Mouse (Mus musculus) forebrain, embryonic 11.5 days (tissue): ENCODE measurements around the gene Guca1a. TPM values are rescaled to one million over a fixed set of nuclear protein-coding genes. Genes with fewer than 3 reads are reported as not detected.
A peak's percentile ranks its signal among the peaks of the same experiment; 100 is the strongest.

Experiments used
- ATAC-seq: fragments of 200-750 bp; cut with Nextera tagmentation; replicated peaks from 2 replicates; pipeline ENCODE4 v1.8.0; 2017; ENCODE audit warnings: moderate TSS enrichment; ENCODE audit not compliant: low FRiP score
- DNase-seq: peaks from one replicate; pipeline ENCODE4 v3.0.0-alpha.2; 2017; ENCODE audit warnings: low spot score
- H3K27ac ChIP-seq: fragments of 300-500 bp; sonication (generic); 2 replicates; pipeline ENCODE4 v1.5.1; 2014; ENCODE audit warnings: low read depth, low read length
- H3K27me3 ChIP-seq: fragments of 300-500 bp; sonication (generic); 2 replicates; pipeline ENCODE4 v1.6.1; 2014; ENCODE audit warnings: mild to moderate bottlenecking, low read length, mixed read lengths; ENCODE audit not compliant: control insufficient read depth, insufficient read depth
- H3K36me3 ChIP-seq: fragments of 300-500 bp; sonication (generic); 2 replicates; pipeline ENCODE4 v1.6.1; 2014; ENCODE audit warnings: mild to moderate bottlenecking, low read length, moderate library complexity, mixed read lengths; ENCODE audit not compliant: control insufficient read depth, insufficient read depth
- H3K4me1 ChIP-seq: fragments of 300-500 bp; sonication (generic); replicated peaks from 2 replicates; pipeline ENCODE4 v1.6.1; 2014; ENCODE audit warnings: low read length, mixed read lengths; ENCODE audit not compliant: control insufficient read depth, insufficient read depth
- H3K4me2 ChIP-seq: fragments of 300-500 bp; sonication (generic); 2 replicates; pipeline ENCODE4 v1.6.1; 2014; ENCODE audit warnings: low read depth, mild to moderate bottlenecking, low read length, moderate library complexity, mixed read lengths; ENCODE audit not compliant: severe bottlenecking
- H3K4me3 ChIP-seq: fragments of 300-500 bp; sonication (generic); 2 replicates; pipeline ENCODE4 v1.5.1; 2014; ENCODE audit warnings: low read depth, low read length
- H3K9ac ChIP-seq: fragments of 300-500 bp; sonication (generic); 2 replicates; pipeline ENCODE4 v1.6.1; 2014; ENCODE audit warnings: low read length
- H3K9me3 ChIP-seq: fragments of 300-500 bp; sonication (generic); 2 replicates; pipeline ENCODE4 v1.6.1; 2016; ENCODE audit warnings: low read length, mixed read lengths; ENCODE audit not compliant: control insufficient read depth
- WGBS: fragments of 180-500 bp; shearing (Covaris S2); extraction: QIAGEN DNeasy Blood & Tissue Kit; methylation state at CpG from one replicate; pipeline ENCODE4 v1.1.7; 2014; 5-methylcytosine and 5-hydroxymethylcytosine counted together
- polyA plus RNA-seq: library from polyadenylated mRNA; unstranded; fragments of >200 nt; fragmentation: Nextera tagmentation; extraction: Ambion mirVana; gene quantifications from 2 replicates; pipeline ENCODE4 v1.2.1, GENCODE M21; 2014

Gene Guca1a
- polyA plus RNA-seq, 1 experiment from 2014 or later: 1.3 TPM

DNA sequence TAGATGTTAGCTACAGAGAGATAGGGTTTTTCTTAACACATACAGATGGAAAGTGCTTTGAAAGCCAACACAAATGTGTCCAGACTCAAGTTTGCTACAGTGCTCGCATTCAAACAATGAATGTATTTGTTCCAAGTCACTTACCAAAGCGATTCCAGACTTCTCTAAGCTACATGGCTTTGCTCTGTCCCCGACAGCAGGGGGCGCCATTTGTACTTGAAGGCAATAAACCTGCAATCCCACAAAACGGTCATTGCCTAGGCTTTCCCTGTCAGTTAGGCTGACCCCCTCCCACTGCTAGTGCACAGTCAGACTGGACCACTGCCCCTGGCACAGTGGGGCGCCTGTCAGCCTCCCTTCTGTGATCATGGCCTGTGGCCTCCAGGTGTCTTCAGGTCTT is 40.4 kb downstream of the Guca1a start:
- DNase-seq (peak; percentile 69), ATAC-seq (no peak)
- peaks cover under 1% of the 10 kb centered on the region for H3K36me3 ChIP-seq
- no peak overlapping the region for H3K27ac ChIP-seq
- no peaks in the 10 kb centered on the region for H3K9me3 ChIP-seq
- WGBS: 40% methylated on average over 6 of the region's 6 CpGs
- H3K4me3 ChIP-seq: no peak overlapping the region
- H3K27me3 ChIP-seq: no peaks in the 10 kb centered on the region
- no peak overlapping the region for H3K9ac ChIP-seq
- H3K4me2 ChIP-seq: no peak overlapping the region
- no peaks in the 10 kb centered on the region for H3K4me1 ChIP-seq

DNA sequence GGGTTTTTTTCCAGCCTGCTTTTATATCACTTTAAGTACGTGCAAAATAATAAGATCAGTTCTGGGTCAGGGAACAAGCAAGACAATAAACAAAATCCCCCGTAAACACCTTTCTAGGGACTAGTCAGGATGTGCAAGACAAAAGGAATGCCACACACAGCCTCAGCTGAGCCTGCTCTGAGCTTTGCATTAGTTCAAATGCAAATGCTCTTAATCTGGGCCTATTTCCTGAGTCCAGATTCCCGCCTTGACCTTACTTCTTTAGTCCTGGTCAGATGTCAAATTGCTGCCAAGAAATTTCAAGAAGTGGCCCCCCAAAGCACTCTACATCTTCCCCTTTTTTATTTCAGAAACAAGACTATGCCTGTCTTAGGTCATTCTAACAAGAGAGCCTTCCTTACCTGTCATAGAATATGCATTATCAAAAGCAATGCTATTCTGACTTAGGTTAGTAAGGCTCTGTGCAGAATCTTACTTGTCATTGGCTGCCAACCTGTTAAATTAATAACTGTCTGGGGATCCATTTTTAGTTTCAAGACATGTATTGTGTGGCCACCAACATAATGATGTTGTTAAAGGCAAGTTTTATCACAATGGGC is 50.6 kb downstream of the Guca1a start:
- Histone ChIP-seq H3K9me3 (peaks cover 23% of the 10 kb centered on the region), H3K4me3 (no peak overlapping the region), H3K27me3 (no peaks in the 10 kb centered on the region), H3K4me2 (no peak overlapping the region), H3K27ac (no peak overlapping the region), H3K36me3 (peaks cover 49% of the 10 kb centered on the region), H3K4me1 (no peaks in the 10 kb centered on the region), H3K9ac (no peak overlapping the region)
- ATAC-seq (no peak), DNase-seq (no peak)
- 81% methylated on average over 3 of the region's 3 CpGs for WGBS

Other genes with a start within 250 kb of the Guca1a start
- gene Mrps10, start 31.7 kb downstream of the Guca1a start, polyA plus RNA-seq: 67.2 and 71.4 TPM in 2 replicates
- 0.48 and 0.75 TPM in 2 replicates for gene Guca1b, start 15.2 kb downstream of the Guca1a start, polyA plus RNA-seq
- 0.27 and 0.31 TPM in 2 replicates for gene AI661453, start 36.0 kb upstream of the Guca1a start, polyA plus RNA-seq
- gene 1700001C19Rik, start 36.8 kb upstream of the Guca1a start, polyA plus RNA-seq: 0.40 TPM in 1 of 2 replicates, not detected in the other
- 29.6 and 32.2 TPM in 2 replicates for gene Taf8, start 101.7 kb upstream of the Guca1a start, polyA plus RNA-seq
- gene Ccnd3, start 104.5 kb upstream of the Guca1a start, polyA plus RNA-seq: 253 and 286 TPM in 2 replicates
- 34.6 and 37.3 TPM in 2 replicates for gene Bysl, start 210.9 kb upstream of the Guca1a start, polyA plus RNA-seq
- gene Med20, start 211.0 kb upstream of the Guca1a start, polyA plus RNA-seq: 44.5 and 45.5 TPM in 2 replicates
- gene Gm20517, start 211.0 kb upstream of the Guca1a start, polyA plus RNA-seq: 2.4 and 3.6 TPM in 2 replicates
- gene Usp49, start 230.1 kb upstream of the Guca1a start, polyA plus RNA-seq: 7.2 and 8.1 TPM in 2 replicates